Mouse (Mus musculus): ENCODE measurements around the gene Sema4b. TPM values are rescaled to one million over a fixed set of nuclear protein-coding genes. Genes with fewer than 3 reads are reported as not detected.
A peak's percentile ranks its signal among the peaks of the same experiment; 100 is the strongest.

Sema4b gene
- polyA plus RNA-seq, 1 experiment = 11.6 TPM

GRCm38 (mm10) chr7:80199851-80200587 lies 13.4 kb downstream of the Sema4b start:
- Histone ChIP-seq H3K4me1 (ENCODE audit: control insufficient read depth, insufficient read depth, low read length) (peaks cover 12% of the 10 kb centered on the region), H3K4me3 (ENCODE audit: insufficient read depth, low read length) (peak overlapping the region; percentile 79; the same call in 1 of the 2 replicates), H3K27ac (ENCODE audit: insufficient read depth, low read length) (no peak overlapping the region)
- TF ChIP-seq POLR2A (IDR thresholded peaks at IDR 0.05; ENCODE audit: extremely low read depth, insufficient read depth, low read length) (no peak), CTCF (IDR thresholded peaks at IDR 0.05; ENCODE audit: extremely low read depth, insufficient read depth, low read length) (no peak)

GRCm38 (mm10) chr7:80200588-80200945 lies 13.9 kb downstream of the Sema4b start:
- TF ChIP-seq CTCF (IDR thresholded peaks at IDR 0.05; ENCODE audit: extremely low read depth, insufficient read depth, low read length) = no peak
- no peak for TF ChIP-seq POLR2A (IDR thresholded peaks at IDR 0.05; ENCODE audit: extremely low read depth, insufficient read depth, low read length)
- no peak overlapping the region for H3K4me3 ChIP-seq (ENCODE audit: insufficient read depth, low read length)
- no peak overlapping the region for H3K27ac ChIP-seq (ENCODE audit: insufficient read depth, low read length)
- peaks cover 12% of the 10 kb centered on the region for H3K4me1 ChIP-seq (ENCODE audit: control insufficient read depth, insufficient read depth, low read length)

GRCm38 (mm10) chr7:80200963-80201539 lies 14.4 kb downstream of the Sema4b start:
- Histone ChIP-seq H3K27ac (ENCODE audit: insufficient read depth, low read length) (no peak overlapping the region), H3K4me1 (ENCODE audit: control insufficient read depth, insufficient read depth, low read length) (peaks cover 12% of the 10 kb centered on the region)
- TF ChIP-seq CTCF (IDR thresholded peaks at IDR 0.05; ENCODE audit: extremely low read depth, insufficient read depth, low read length) (no peak), POLR2A (IDR thresholded peaks at IDR 0.05; ENCODE audit: extremely low read depth, insufficient read depth, low read length) (no peak)

GRCm38 (mm10) chr7:80201888-80202540 lies 15.4 kb downstream of the Sema4b start:
- H3K27ac ChIP-seq (ENCODE audit: insufficient read depth, low read length) = no peak overlapping the region
- H3K4me1 ChIP-seq (ENCODE audit: control insufficient read depth, insufficient read depth, low read length) = peaks cover 14% of the 10 kb centered on the region
- H3K4me3 ChIP-seq (ENCODE audit: insufficient read depth, low read length) = no peak overlapping the region

More at GRCm38 (mm10) chr7:80200963-80201539, 14.4 kb downstream of the Sema4b start:
- no peak overlapping the region for H3K4me3 ChIP-seq (ENCODE audit: insufficient read depth, low read length)

GRCm38 (mm10) chr7:80202961-80203360 lies 16.3 kb downstream of the Sema4b start:
- TF ChIP-seq CTCF (IDR thresholded peaks at IDR 0.05; ENCODE audit: extremely low read depth, insufficient read depth, low read length) (no peak), POLR2A (IDR thresholded peaks at IDR 0.05; ENCODE audit: extremely low read depth, insufficient read depth, low read length) (no peak)
- Histone ChIP-seq H3K4me3 (ENCODE audit: insufficient read depth, low read length) (no peak overlapping the region), H3K27ac (ENCODE audit: insufficient read depth, low read length) (no peak overlapping the region), H3K4me1 (ENCODE audit: control insufficient read depth, insufficient read depth, low read length) (peaks cover 14% of the 10 kb centered on the region)

More at GRCm38 (mm10) chr7:80201888-80202540, 15.4 kb downstream of the Sema4b start:
- no peak for TF ChIP-seq CTCF (IDR thresholded peaks at IDR 0.05; ENCODE audit: extremely low read depth, insufficient read depth, low read length)
- no peak for TF ChIP-seq POLR2A (IDR thresholded peaks at IDR 0.05; ENCODE audit: extremely low read depth, insufficient read depth, low read length)

GRCm38 (mm10) chr7:80203638-80204096 lies 17.0 kb downstream of the Sema4b start:
- Histone ChIP-seq H3K27ac (ENCODE audit: insufficient read depth, low read length) (no peak overlapping the region), H3K4me1 (ENCODE audit: control insufficient read depth, insufficient read depth, low read length) (peaks cover 15% of the 10 kb centered on the region), H3K4me3 (ENCODE audit: insufficient read depth, low read length) (no peak overlapping the region)
- TF ChIP-seq CTCF (IDR thresholded peaks at IDR 0.05; ENCODE audit: extremely low read depth, insufficient read depth, low read length) (no peak), POLR2A (IDR thresholded peaks at IDR 0.05; ENCODE audit: extremely low read depth, insufficient read depth, low read length) (no peak)

GRCm38 (mm10) chr7:80204362-80204761 lies 17.7 kb downstream of the Sema4b start:
- TF ChIP-seq POLR2A (IDR thresholded peaks at IDR 0.05; ENCODE audit: extremely low read depth, insufficient read depth, low read length) = no peak
- TF ChIP-seq CTCF (IDR thresholded peaks at IDR 0.05; ENCODE audit: extremely low read depth, insufficient read depth, low read length) = no peak
- no peak overlapping the region for H3K27ac ChIP-seq (ENCODE audit: insufficient read depth, low read length)
- no peak overlapping the region for H3K4me3 ChIP-seq (ENCODE audit: insufficient read depth, low read length)
- H3K4me1 ChIP-seq (ENCODE audit: control insufficient read depth, insufficient read depth, low read length) = peaks cover 16% of the 10 kb centered on the region

GRCm38 (mm10) chr7:80204961-80205360 lies 18.3 kb downstream of the Sema4b start:
- H3K27ac ChIP-seq (ENCODE audit: insufficient read depth, low read length) = no peak overlapping the region
- H3K4me3 ChIP-seq (ENCODE audit: insufficient read depth, low read length) = no peak overlapping the region
- peaks cover 16% of the 10 kb centered on the region for H3K4me1 ChIP-seq (ENCODE audit: control insufficient read depth, insufficient read depth, low read length)
- TF ChIP-seq CTCF (IDR thresholded peaks at IDR 0.05; ENCODE audit: extremely low read depth, insufficient read depth, low read length) = no peak
- TF ChIP-seq POLR2A (IDR thresholded peaks at IDR 0.05; ENCODE audit: extremely low read depth, insufficient read depth, low read length) = no peak

- Histone ChIP-seq H3K4me1 (ENCODE audit: control insufficient read depth, insufficient read depth, low read length) (peaks cover 17% of the 10 kb centered on the region), H3K4me3 (ENCODE audit: insufficient read depth, low read length) (no peak overlapping the region), H3K27ac (ENCODE audit: insufficient read depth, low read length) (no peak overlapping the region)
- TF ChIP-seq POLR2A (IDR thresholded peaks at IDR 0.05; ENCODE audit: extremely low read depth, insufficient read depth, low read length) = no peak
- TF ChIP-seq CTCF (IDR thresholded peaks at IDR 0.05; ENCODE audit: extremely low read depth, insufficient read depth, low read length) = no peak
Observed at GRCm38 (mm10) chr7:80205705-80206589, 19.3 kb downstream of the Sema4b start.

Measured in cortical plate, adult 2 months (tissue).